Mouse (Mus musculus) midbrain, embryonic 13.5 days (tissue): ENCODE measurements around the gene Rpl36a-ps1. TPM values are rescaled to one million over a fixed set of nuclear protein-coding genes. Genes with fewer than 3 reads are reported as not detected.

Experiments used
- polyA plus RNA-seq: library from polyadenylated mRNA; unstranded; fragments of >200 nt; fragmentation: Nextera tagmentation; extraction: Ambion mirVana; gene quantifications from 2 replicates; pipeline ENCODE4 v1.2.1, GENCODE M21; 2015

The Rpl36a-ps1 gene
- polyA plus RNA-seq, 1 experiment from 2014 or later: 2.2 TPM

Other genes starting within 250 kb of the Rpl36a-ps1 start
- gene Mzt1, start 51.8 kb upstream of the Rpl36a-ps1 start, polyA plus RNA-seq: 134 and 147 TPM in 2 replicates
- gene Bora, start 51.9 kb upstream of the Rpl36a-ps1 start, polyA plus RNA-seq: 27.0 and 31.6 TPM in 2 replicates
- gene Pibf1, start 105.1 kb upstream of the Rpl36a-ps1 start, polyA plus RNA-seq: 19.7 and 21.2 TPM in 2 replicates
- 25.9 and 27.7 TPM in 2 replicates for gene Dis3, start 105.5 kb upstream of the Rpl36a-ps1 start, polyA plus RNA-seq